Mouse (Mus musculus) cortical plate, adult 2 months (tissue): ENCODE results near the gene Rora.

Source experiments
- CTCF ChIP-seq: fragments of 200-500 bp; IDR thresholded peaks from 2 replicates; pipeline ENCODE4 v1.5.1; 2011; ENCODE audit warnings: mild to moderate bottlenecking, control low read depth, low read length; ENCODE audit not compliant: insufficient read depth; ENCODE audit errors: extremely low read depth
- POLR2A ChIP-seq: fragments of 200-500 bp; IDR thresholded peaks from 2 replicates; pipeline ENCODE4 v1.6.1; 2011; ENCODE audit warnings: mild to moderate bottlenecking, low read length, control low read depth; ENCODE audit not compliant: insufficient read depth; ENCODE audit errors: extremely low read depth

DNA sequence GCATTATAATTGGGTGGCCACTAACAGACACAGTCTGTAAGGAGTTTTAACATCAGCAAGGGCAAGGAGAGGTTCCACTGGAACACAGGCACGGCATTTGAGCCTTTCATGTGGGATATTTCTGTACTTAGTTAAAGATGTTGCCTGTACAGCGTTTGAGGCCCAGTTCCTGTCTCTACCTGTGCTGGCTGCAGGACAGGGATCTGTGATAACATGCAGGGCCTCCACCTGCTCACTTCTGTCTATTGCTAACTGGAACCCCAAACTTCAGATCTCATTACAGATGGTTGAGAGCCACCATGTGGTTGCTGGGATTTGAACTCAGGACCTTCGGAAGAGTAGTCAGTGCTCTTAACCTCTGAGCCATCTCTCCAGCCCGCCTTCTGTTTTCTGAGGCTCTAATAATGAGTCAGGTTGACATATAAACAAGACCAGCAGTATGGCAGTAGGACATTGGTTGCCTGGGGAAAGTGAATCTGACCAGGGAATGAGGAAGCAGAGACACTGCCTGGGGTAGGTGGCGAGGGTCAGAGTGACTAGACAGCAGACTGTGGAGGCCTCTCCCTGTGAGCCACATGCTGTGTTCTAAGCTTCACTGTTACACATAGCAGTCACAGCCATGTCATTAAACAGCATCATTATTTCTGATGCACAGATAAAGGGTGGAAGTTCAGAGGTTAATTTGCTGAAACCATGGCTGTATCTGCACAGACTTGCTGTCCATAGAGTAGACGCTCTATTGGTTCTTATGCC lies 333.9 kb downstream of the Rora start:
- no peak for TF ChIP-seq CTCF
- TF ChIP-seq POLR2A = no peak
